Mouse (Mus musculus) CD4-positive naive resting alpha-beta T cell, adult 76 days (primary cell): Measurements from ENCODE around the gene Rsc1a1. TPM values are rescaled to one million over a fixed set of nuclear protein-coding genes. Genes with fewer than 3 reads are reported as not detected.

Source experiments
- total RNA-seq: library from RNA; stranded (reverse); gene quantifications from one replicate; pipeline ENCODE4 v1.2.4, GENCODE M21; 2023

The Rsc1a1 gene
- 0.53 TPM for total RNA-seq

GRCm38 (mm10) chr4:141685499-141685898 lies at the start of gene Rsc1a1:
Gene Rsc1a1 (minus strand): TSS chr4:141685599.

DNA sequence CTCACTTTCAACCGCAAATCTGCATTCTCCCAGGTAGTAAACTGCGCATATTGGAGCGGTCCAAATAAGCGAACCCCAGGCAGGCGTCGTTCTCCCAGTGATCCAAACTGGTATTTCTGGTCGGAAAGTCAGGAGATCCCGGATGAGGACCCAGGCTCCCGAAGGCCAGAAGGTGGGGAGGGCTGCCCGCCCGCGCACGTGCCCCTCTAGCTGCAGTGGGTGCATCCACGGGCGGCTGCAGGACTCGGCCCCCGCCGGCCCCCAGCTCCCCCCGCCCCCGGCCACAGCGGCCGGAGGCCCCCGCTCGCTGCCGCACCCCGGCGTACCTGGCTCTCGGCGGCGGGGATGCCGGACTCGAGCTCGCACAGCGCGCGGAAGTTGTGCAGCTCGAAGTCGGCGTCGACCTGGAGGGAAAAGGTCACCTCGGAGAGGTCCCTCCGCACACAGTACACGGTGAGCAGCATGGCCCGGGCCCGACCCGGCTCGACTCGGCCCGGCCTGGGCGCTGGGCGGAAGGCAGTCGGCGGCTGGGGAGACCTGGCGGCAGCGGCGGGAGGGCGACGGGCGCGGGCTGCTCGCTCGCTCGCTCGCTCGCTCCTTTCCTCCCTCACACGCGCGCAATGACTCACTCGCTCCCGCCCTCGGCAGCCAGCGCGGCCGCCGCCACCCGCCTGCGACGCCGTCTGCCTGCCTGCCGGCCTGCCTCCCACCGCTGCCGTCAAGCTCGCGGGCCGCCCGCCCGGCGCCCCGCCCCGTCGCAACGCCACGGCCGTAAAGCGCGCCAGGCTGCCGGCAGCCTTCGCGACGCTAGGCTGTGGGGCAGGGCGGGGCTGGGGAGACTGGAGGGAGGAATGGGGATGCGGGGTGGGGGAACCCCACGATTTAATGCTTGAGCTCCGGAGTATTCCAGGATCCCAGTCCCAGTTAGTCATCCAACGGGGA lies 37.6 kb upstream of the Rsc1a1 start, which contains the start of gene Ddi2:
Ddi2 (minus strand) TSS at position 689 of the 942 bp plus-strand sequence.

GRCm38 (mm10) chr4:141664799-141665198 lies 20.6 kb downstream of the Rsc1a1 start, which contains the start of gene Plekhm2:
Gene Plekhm2 (minus strand): TSS chr4:141664899.

Other genes starting within 250 kb of the Rsc1a1 start
- not detected for gene Srarp, start 249.5 kb downstream of the Rsc1a1 start, total RNA-seq
- 40.1 TPM for gene Zbtb17, start 240.9 kb downstream of the Rsc1a1 start, total RNA-seq
- 54.1 TPM for gene Spen, start 147.0 kb downstream of the Rsc1a1 start, total RNA-seq
- gene Fblim1, start 79.5 kb downstream of the Rsc1a1 start, total RNA-seq = 0.97 TPM
- 0.21 TPM for gene Tmem82, start 67.0 kb downstream of the Rsc1a1 start, total RNA-seq
- not detected for gene Slc25a34, start 61.8 kb downstream of the Rsc1a1 start, total RNA-seq
- 34.1 TPM for gene Plekhm2, start 20.7 kb downstream of the Rsc1a1 start, total RNA-seq
- 49.3 TPM for gene Ddi2, start 37.8 kb upstream of the Rsc1a1 start, total RNA-seq
- gene Agmat, start 61.1 kb upstream of the Rsc1a1 start, total RNA-seq = not detected
- 8.6 TPM for gene Dnajc16, start 105.3 kb upstream of the Rsc1a1 start, total RNA-seq
- 8.2 TPM for gene Casp9, start 108.0 kb upstream of the Rsc1a1 start, total RNA-seq
- 1.5 TPM for gene Cela2a, start 140.6 kb upstream of the Rsc1a1 start, total RNA-seq
- gene Ctrc, start 160.8 kb upstream of the Rsc1a1 start, total RNA-seq = not detected
- 36.0 TPM for gene Efhd2, start 189.3 kb upstream of the Rsc1a1 start, total RNA-seq